Mouse (Mus musculus): ENCODE results near the gene Ldlrad3. TPM values are rescaled to one million over a fixed set of nuclear protein-coding genes. Genes with fewer than 3 reads are reported as not detected.

Gene Ldlrad3
- total and polyA plus RNA-seq, 3 experiments, result 3.3 to 4.8 (median 3.8) TPM

GRCm38 (mm10) chr2:102082782-102083181, 103.4 kb downstream of the Ldlrad3 start:
- intact Hi-C loops (cut with DNase I), result no loop called here
- H3K27ac ChIP-seq, result no peak overlapping the region
- no peaks in the 10 kb centered on the region for H3K27me3 ChIP-seq (ENCODE audit: control insufficient read depth, insufficient read depth, low read length)
- no peak overlapping the region for H3K4me3 ChIP-seq
- no peaks in the 10 kb centered on the region for H3K36me3 ChIP-seq (ENCODE audit: control insufficient read depth, insufficient read depth, low read length)
- no peaks in the 10 kb centered on the region for H3K4me1 ChIP-seq (ENCODE audit: control insufficient read depth, insufficient read depth, low read length)
- H3K79me2 ChIP-seq (replicated peaks; ENCODE audit: control insufficient read depth, insufficient read depth, low read length), result no peaks in the 10 kb centered on the region
- no peak overlapping the region for H3K9ac ChIP-seq (ENCODE audit: low read depth, low read length)
- no peak for DNase-seq
- no peak for TF ChIP-seq CTCF (IDR thresholded peaks at IDR 0.05)
- TF ChIP-seq POLR2A (IDR thresholded peaks at IDR 0.05; ENCODE audit: insufficient read depth, low read depth, low read length), result no peak
- no peak for TF ChIP-seq EP300 (IDR thresholded peaks at IDR 0.05; ENCODE audit: insufficient read depth, low read depth, low read length)

GRCm38 (mm10) chr2:102077554-102077953, 108.6 kb downstream of the Ldlrad3 start:
- Histone ChIP-seq H3K4me3 (no peak overlapping the region), H3K27me3 (ENCODE audit: control insufficient read depth, insufficient read depth, low read length) (no peaks in the 10 kb centered on the region), H3K79me2 (replicated peaks; ENCODE audit: control insufficient read depth, insufficient read depth, low read length) (no peaks in the 10 kb centered on the region), H3K27ac (no peak overlapping the region), H3K9ac (ENCODE audit: low read depth, low read length) (no peak overlapping the region), H3K36me3 (ENCODE audit: control insufficient read depth, insufficient read depth, low read length) (no peaks in the 10 kb centered on the region), H3K4me1 (ENCODE audit: control insufficient read depth, insufficient read depth, low read length) (no peaks in the 10 kb centered on the region)
- peak; percentile 97 for TF ChIP-seq CTCF (IDR thresholded peaks at IDR 0.05)
- TF ChIP-seq EP300 (IDR thresholded peaks at IDR 0.05; ENCODE audit: insufficient read depth, low read depth, low read length), result no peak
- peak; percentile 50 to 61 for DNase-seq
- 53% methylated on average over 4 of the region's 4 CpGs for WGBS
- intact Hi-C loops (cut with DNase I), result loop anchor here (1.0 to 2.0 kb wide), 2 partner anchors 47 to 375 kb away; partner anchors contain the start of gene Fjx1

- Histone ChIP-seq H3K27me3 (ENCODE audit: control insufficient read depth, insufficient read depth, low read length) (no peaks in the 10 kb centered on the region), H3K79me2 (replicated peaks; ENCODE audit: control insufficient read depth, insufficient read depth, low read length) (no peaks in the 10 kb centered on the region), H3K4me3 (no peak overlapping the region), H3K4me1 (ENCODE audit: control insufficient read depth, insufficient read depth, low read length) (no peaks in the 10 kb centered on the region), H3K36me3 (ENCODE audit: control insufficient read depth, insufficient read depth, low read length) (no peaks in the 10 kb centered on the region), H3K27ac (no peak overlapping the region), H3K9ac (ENCODE audit: low read depth, low read length) (no peak overlapping the region)
- WGBS, result 82% methylated on average over 6 of the region's 6 CpGs
- intact Hi-C loops (cut with DNase I), result loop anchor here (2.0 kb wide), 1 partner anchor 45 kb away; no protein-coding TSS in a partner anchor
- TF ChIP-seq CTCF (IDR thresholded peaks at IDR 0.05) (no peak), EP300 (IDR thresholded peaks at IDR 0.05; ENCODE audit: insufficient read depth, low read depth, low read length) (no peak), POLR2A (IDR thresholded peaks at IDR 0.05; ENCODE audit: insufficient read depth, low read depth, low read length) (no peak)
- no peak for DNase-seq
These were observed 109.9 kb downstream of the Ldlrad3 start for GRCm38 (mm10) chr2:102076237-102076636.

GRCm38 (mm10) chr2:102073266-102074037, 112.7 kb downstream of the Ldlrad3 start:
- intact Hi-C loops (cut with DNase I), result no loop called here
- Histone ChIP-seq H3K79me2 (replicated peaks; ENCODE audit: control insufficient read depth, insufficient read depth, low read length) (no peaks in the 10 kb centered on the region), H3K27ac (no peak overlapping the region), H3K36me3 (ENCODE audit: control insufficient read depth, insufficient read depth, low read length) (no peaks in the 10 kb centered on the region), H3K4me3 (no peak overlapping the region), H3K9ac (ENCODE audit: low read depth, low read length) (no peak overlapping the region), H3K27me3 (ENCODE audit: control insufficient read depth, insufficient read depth, low read length) (no peaks in the 10 kb centered on the region), H3K4me1 (ENCODE audit: control insufficient read depth, insufficient read depth, low read length) (no peaks in the 10 kb centered on the region)
- TF ChIP-seq EP300 (IDR thresholded peaks at IDR 0.05; ENCODE audit: insufficient read depth, low read depth, low read length), result no peak
- DNase-seq, result no peak
- WGBS, result 94% methylated on average over 6 of the region's 6 CpGs

- no peaks in the 10 kb centered on the region for H3K4me1 ChIP-seq (ENCODE audit: control insufficient read depth, insufficient read depth, low read length)
- DNase-seq, result no peak
- TF ChIP-seq CTCF (IDR thresholded peaks at IDR 0.05), result no peak
- no peak for TF ChIP-seq POLR2A (IDR thresholded peaks at IDR 0.05; ENCODE audit: insufficient read depth, low read depth, low read length)
- TF ChIP-seq EP300 (IDR thresholded peaks at IDR 0.05; ENCODE audit: insufficient read depth, low read depth, low read length), result no peak
- H3K9ac ChIP-seq (ENCODE audit: low read depth, low read length), result no peak overlapping the region
- no peak overlapping the region for H3K4me3 ChIP-seq
- H3K27me3 ChIP-seq (ENCODE audit: control insufficient read depth, insufficient read depth, low read length), result no peaks in the 10 kb centered on the region
- no peak overlapping the region for H3K27ac ChIP-seq
- H3K36me3 ChIP-seq (ENCODE audit: control insufficient read depth, insufficient read depth, low read length), result no peaks in the 10 kb centered on the region
- WGBS, result 66% methylated on average over 4 of the region's 4 CpGs
- no peaks in the 10 kb centered on the region for H3K79me2 ChIP-seq (replicated peaks; ENCODE audit: control insufficient read depth, insufficient read depth, low read length)
- intact Hi-C loops (cut with DNase I), result no loop called here
These were observed 113.3 kb downstream of the Ldlrad3 start for GRCm38 (mm10) chr2:102072859-102073258.

GRCm38 (mm10) chr2:102071022-102071717, 115.0 kb downstream of the Ldlrad3 start:
- H3K79me2 ChIP-seq (replicated peaks; ENCODE audit: control insufficient read depth, insufficient read depth, low read length), result no peaks in the 10 kb centered on the region
- WGBS, result 82% methylated on average over 10 of the region's 10 CpGs
- no peaks in the 10 kb centered on the region for H3K27me3 ChIP-seq (ENCODE audit: control insufficient read depth, insufficient read depth, low read length)
- no peak overlapping the region for H3K27ac ChIP-seq
- no peak for DNase-seq
- H3K4me1 ChIP-seq (ENCODE audit: control insufficient read depth, insufficient read depth, low read length), result no peaks in the 10 kb centered on the region
- H3K9ac ChIP-seq (ENCODE audit: low read depth, low read length), result no peak overlapping the region
- intact Hi-C loops (cut with DNase I), result no loop called here
- no peak overlapping the region for H3K4me3 ChIP-seq
- TF ChIP-seq EP300 (IDR thresholded peaks at IDR 0.05; ENCODE audit: insufficient read depth, low read depth, low read length) (no peak), CTCF (IDR thresholded peaks at IDR 0.05) (no peak), POLR2A (IDR thresholded peaks at IDR 0.05; ENCODE audit: insufficient read depth, low read depth, low read length) (no peak)
- H3K36me3 ChIP-seq (ENCODE audit: control insufficient read depth, insufficient read depth, low read length), result no peaks in the 10 kb centered on the region
